Mouse (Mus musculus) stomach, adult 2 months (tissue): ENCODE measurements around the gene Mup12. TPM values are rescaled to one million over a fixed set of nuclear protein-coding genes. Genes with fewer than 3 reads are reported as not detected.

ENCODE experiments used
- polyA plus RNA-seq: library from polyadenylated mRNA; depleted of rRNA; stranded (reverse); fragments of >200 nt; gene quantifications from 2 replicates; pipeline ENCODE4 v1.2.3, GENCODE M21; 2012; rRNA removed

The Mup12 gene
- polyA plus RNA-seq = not detected in 2 replicates

DNA sequence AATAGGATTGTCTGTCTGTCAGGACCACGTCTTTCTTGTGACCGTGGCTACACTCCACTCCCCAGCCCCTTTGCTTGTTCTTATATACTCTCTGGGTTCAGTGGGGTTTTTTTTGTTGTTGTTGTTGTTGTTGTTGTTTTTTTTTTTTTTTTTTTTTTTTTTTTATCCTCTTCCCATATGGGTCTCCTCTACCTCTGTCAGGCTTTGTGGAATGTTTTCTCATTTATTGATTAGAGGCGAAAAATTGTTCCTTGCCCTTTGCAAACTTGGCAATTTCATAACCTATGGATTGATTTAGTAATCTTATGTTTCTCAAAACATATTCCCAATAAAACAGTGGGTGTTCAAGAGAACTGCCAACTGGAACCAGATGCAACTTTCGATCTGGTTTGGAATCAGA is at the start of gene Mup12:
TSS of gene Mup12 (minus strand) at position 101 of the 400 bp plus-strand sequence.

Other genes with a start within 250 kb of the Mup12 start
- gene Mup1, start 239.4 kb downstream of the Mup12 start, polyA plus RNA-seq = not detected in 2 replicates
- gene Mup10, start 159.1 kb downstream of the Mup12 start, polyA plus RNA-seq = not detected in 2 replicates
- not detected in 2 replicates for gene Mup11, start 78.9 kb downstream of the Mup12 start, polyA plus RNA-seq
- gene Mup22, start 80.1 kb upstream of the Mup12 start, polyA plus RNA-seq = not detected in 2 replicates